Mouse (Mus musculus) heart, postnatal 0 days (tissue): ENCODE data around the gene Rps2. TPM values are rescaled to one million over a fixed set of nuclear protein-coding genes. Genes with fewer than 3 reads are reported as not detected.

ENCODE experiments used
- ATAC-seq: fragments of 200-750 bp; cut with Nextera tagmentation; 2 replicates; pipeline ENCODE4 v1.8.0; 2017; ENCODE audit warnings: low read depth, moderate number of reproducible peaks, moderate library complexity; ENCODE audit not compliant: insufficient read depth
- DNase-seq: peaks from one replicate; pipeline ENCODE4 v3.0.0-alpha.2; 2016; ENCODE audit warnings: low spot score
- H3K27ac ChIP-seq: fragments of 300-500 bp; sonication (generic); 2 replicates; pipeline ENCODE4 v1.5.1; 2014; ENCODE audit warnings: low read depth, mild to moderate bottlenecking
- H3K27me3 ChIP-seq: fragments of 300-500 bp; sonication (generic); 2 replicates; pipeline ENCODE4 v1.6.1; 2014; ENCODE audit warnings: low read length, mixed read lengths; ENCODE audit not compliant: control insufficient read depth, insufficient read depth
- H3K36me3 ChIP-seq: fragments of 300-500 bp; sonication (generic); replicated peaks from 2 replicates; pipeline ENCODE4 v1.6.1; 2014; ENCODE audit warnings: low read length, mixed read lengths; ENCODE audit not compliant: control insufficient read depth, insufficient read depth
- H3K4me1 ChIP-seq: fragments of 300-500 bp; sonication (generic); 2 replicates; pipeline ENCODE4 v1.6.1; 2014; ENCODE audit warnings: antibody characterized with exemption; ENCODE audit not compliant: control insufficient read depth, insufficient read depth
- H3K4me2 ChIP-seq: fragments of 300-500 bp; sonication (generic); 2 replicates; pipeline ENCODE4 v1.6.1; 2014; ENCODE audit warnings: low read depth, mild to moderate bottlenecking, low read length, moderate library complexity
- H3K4me3 ChIP-seq: fragments of 300-500 bp; sonication (generic); 2 replicates; pipeline ENCODE4 v1.5.1; 2014; ENCODE audit warnings: low read depth, low read length
- H3K9ac ChIP-seq: fragments of 300-500 bp; sonication (generic); replicated peaks from 2 replicates; pipeline ENCODE4 v1.6.1; 2014; ENCODE audit warnings: low read depth, low read length, mixed read lengths
- H3K9me3 ChIP-seq: fragments of 300-500 bp; sonication (generic); replicated peaks from 2 replicates; pipeline ENCODE4 v1.6.1; 2016; ENCODE audit warnings: low read length; ENCODE audit not compliant: control insufficient read depth
- CTCF ChIP-seq: IDR thresholded peaks from 2 replicates; pipeline ENCODE4 v1.5.1; 2016; ENCODE audit warnings: antibody characterized with exemption, control low read depth, low read depth
- EP300 ChIP-seq: IDR thresholded peaks from 2 replicates; pipeline ENCODE4 v1.6.1; 2016; ENCODE audit warnings: antibody characterized with exemption, low read depth
- WGBS: fragments of 180-500 bp; shearing (Covaris S2); extraction: QIAGEN DNeasy Blood & Tissue Kit; methylation state at CpG from one replicate; pipeline ENCODE4 v1.1.7; 2014; 5-methylcytosine and 5-hydroxymethylcytosine counted together
- polyA plus RNA-seq: library from polyadenylated mRNA; unstranded; fragments of >200 nt; fragmentation: Nextera tagmentation; extraction: Ambion mirVana; gene quantifications from 2 replicates; pipeline ENCODE4 v1.2.1, GENCODE M21; 2015
- total RNA-seq: library from RNA; depleted of rRNA; stranded (reverse); fragments of >200 nt; gene quantifications from 2 replicates; pipeline ENCODE4 v1.2.3, GENCODE M21; 2014; ENCODE audit warnings: low replicate concordance

Rps2 gene
- total and polyA plus RNA-seq, 2 experiments from 2014 or later = 722 to 2,967 TPM

DNA sequence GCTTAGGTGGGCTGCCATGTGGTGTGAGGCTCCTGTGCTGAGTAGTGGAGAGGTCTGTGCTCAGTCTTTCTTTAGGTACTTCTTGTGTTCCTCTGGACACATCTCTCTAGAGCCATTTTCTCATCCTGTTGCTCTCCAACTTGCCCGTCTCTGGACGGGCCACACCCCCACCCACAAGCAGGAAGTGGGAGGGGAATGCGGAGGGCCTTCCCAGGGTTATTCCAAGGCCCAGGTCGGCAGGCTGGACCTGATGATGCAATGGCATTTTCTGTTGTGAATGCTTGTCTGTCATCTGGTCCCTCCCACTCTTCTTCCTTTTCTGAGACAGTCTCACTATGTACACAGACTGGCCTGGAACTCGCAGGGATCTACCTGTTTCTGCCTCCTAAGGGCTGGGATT is 45.8 kb upstream of the Rps2 start:
- peak; percentile 40 for DNase-seq
- WGBS = 31% methylated on average over 5 of the region's 5 CpGs
- Histone ChIP-seq H3K4me1 (peaks cover 32% of the 10 kb centered on the region), H3K9ac (no peak overlapping the region), H3K4me2 (peak overlapping the region; percentile 32), H3K27ac (peak overlapping the region; percentile 33; the same call in 1 of the 2 replicates), H3K36me3 (peaks cover 8% of the 10 kb centered on the region), H3K9me3 (no peaks in the 10 kb centered on the region), H3K27me3 (no peaks in the 10 kb centered on the region), H3K4me3 (no peak overlapping the region)
- no peak for TF ChIP-seq CTCF
- no peak for TF ChIP-seq EP300
- ATAC-seq = no peak

DNA sequence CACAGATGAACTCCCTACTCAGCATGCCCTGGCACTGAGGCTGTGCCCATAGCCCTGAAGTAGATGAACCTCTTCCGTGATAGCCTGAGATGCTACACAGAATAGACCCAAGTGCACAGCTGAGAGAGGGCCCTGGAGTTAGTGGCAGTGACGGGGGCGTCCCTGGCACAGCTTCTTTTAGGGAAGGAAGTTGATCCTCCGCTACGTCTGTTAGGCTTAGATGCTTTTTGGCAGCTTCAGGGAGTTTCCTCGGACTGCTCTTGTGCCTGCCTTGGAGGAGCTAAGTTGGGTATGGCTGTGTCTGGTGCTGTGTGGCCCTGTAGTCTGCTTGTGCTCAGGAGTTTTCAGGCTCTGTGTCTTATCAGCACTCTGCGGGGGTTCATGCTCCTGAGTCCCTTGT is 43.6 kb upstream of the Rps2 start:
- ATAC-seq = no peak
- no peaks in the 10 kb centered on the region for H3K27me3 ChIP-seq
- peaks cover 29% of the 10 kb centered on the region for H3K4me1 ChIP-seq
- no peak for TF ChIP-seq EP300
- TF ChIP-seq CTCF = no peak
- peaks cover 29% of the 10 kb centered on the region for H3K36me3 ChIP-seq
- H3K4me3 ChIP-seq = no peak overlapping the region
- DNase-seq = no peak
- WGBS = 47% methylated on average over 7 of the region's 7 CpGs
- no peak overlapping the region for H3K4me2 ChIP-seq
- H3K9ac ChIP-seq = no peak overlapping the region
- H3K27ac ChIP-seq = no peak overlapping the region
- no peaks in the 10 kb centered on the region for H3K9me3 ChIP-seq

DNA sequence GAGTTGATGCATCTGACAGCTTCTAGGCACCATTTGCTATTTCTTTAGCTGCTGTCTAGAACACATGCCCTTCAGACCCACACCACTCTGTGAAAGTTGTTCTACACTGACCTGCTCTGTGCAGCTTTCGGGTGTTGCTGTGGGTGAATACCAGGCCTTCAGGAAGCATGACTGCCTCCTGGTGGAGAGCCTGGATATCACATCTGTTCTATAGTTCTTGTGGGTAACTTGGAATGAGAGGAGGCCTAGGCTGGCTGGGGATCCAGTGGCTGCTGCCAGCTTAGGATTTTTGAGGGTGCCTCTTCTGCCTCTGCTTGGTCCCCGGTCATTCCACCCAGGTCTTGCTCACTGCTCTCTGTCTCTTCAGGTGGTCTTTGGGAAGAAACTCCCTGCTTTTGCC is 41.7 kb upstream of the Rps2 start:
- 53% methylated on average over 2 of the region's 2 CpGs for WGBS

DNA sequence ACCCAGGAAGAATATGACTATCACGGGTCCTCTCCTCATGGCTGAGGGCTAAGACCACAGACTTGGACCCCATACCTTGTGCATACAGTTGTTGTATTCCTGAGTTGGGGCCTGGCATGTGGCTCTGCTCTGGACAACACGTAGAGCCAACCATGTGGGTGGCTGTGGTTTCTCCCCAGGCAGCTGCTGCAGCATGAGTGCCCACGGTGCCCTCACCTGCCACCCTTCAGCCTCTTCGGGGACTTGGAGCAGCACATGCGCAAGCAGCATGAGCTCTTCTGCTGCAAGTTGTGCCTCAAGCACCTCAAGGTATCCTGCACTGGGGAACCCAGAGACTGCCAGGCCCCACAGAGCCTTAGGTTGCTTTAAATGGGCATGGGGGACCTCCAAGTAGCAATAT is 41.0 kb upstream of the Rps2 start:
- H3K4me1 ChIP-seq = peaks cover 11% of the 10 kb centered on the region; the same call in 1 of the 2 replicates
- 91% methylated on average over 5 of the region's 5 CpGs for WGBS
- ATAC-seq (no peak), DNase-seq (no peak)
- H3K27ac ChIP-seq = no peak overlapping the region
- H3K4me2 ChIP-seq = no peak overlapping the region
- no peak overlapping the region for H3K9ac ChIP-seq
- TF ChIP-seq CTCF = no peak
- no peak for TF ChIP-seq EP300
- H3K36me3 ChIP-seq = peaks cover 53% of the 10 kb centered on the region
- H3K4me3 ChIP-seq = no peak overlapping the region
- no peaks in the 10 kb centered on the region for H3K27me3 ChIP-seq
- no peaks in the 10 kb centered on the region for H3K9me3 ChIP-seq

More for the DNA sequence above, 41.7 kb upstream of the Rps2 start:
- H3K27me3 ChIP-seq = no peaks in the 10 kb centered on the region
- no peak overlapping the region for H3K27ac ChIP-seq
- H3K4me2 ChIP-seq = no peak overlapping the region
- peaks cover 17% of the 10 kb centered on the region for H3K4me1 ChIP-seq
- H3K9me3 ChIP-seq = no peaks in the 10 kb centered on the region
- no peak overlapping the region for H3K4me3 ChIP-seq
- ATAC-seq (peak; percentile 49; the same call in 1 of the 2 replicates), DNase-seq (peak; percentile 43)
- H3K9ac ChIP-seq = no peak overlapping the region
- peaks cover 48% of the 10 kb centered on the region for H3K36me3 ChIP-seq
- TF ChIP-seq EP300 (no peak), CTCF (peak; percentile 75)

DNA sequence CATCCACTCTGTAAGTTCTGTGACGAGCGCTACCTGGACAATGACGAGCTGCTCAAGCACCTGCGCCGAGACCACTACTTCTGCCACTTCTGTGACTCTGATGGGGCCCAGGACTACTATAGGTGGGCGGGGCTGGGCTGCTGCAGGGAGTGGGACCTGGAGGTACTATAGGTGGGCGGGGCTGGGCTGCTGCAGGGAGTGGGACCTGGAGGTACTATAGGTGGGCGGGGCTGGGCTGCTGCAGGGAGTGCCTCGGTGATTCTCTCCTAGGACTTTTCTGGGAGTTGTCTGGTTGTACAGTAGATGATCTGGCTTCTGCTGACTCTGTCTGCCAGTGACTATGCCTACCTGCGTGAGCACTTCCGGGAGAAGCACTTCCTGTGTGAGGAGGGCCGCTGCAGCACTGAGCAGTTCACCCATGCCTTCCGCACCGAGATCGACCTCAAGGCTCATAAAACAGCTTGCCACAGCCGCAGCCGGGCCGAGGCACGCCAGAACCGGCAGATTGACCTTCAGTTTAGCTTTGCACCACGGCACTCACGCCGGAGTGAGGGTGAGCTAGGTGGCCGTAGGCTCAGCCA is 40.3 kb upstream of the Rps2 start:
- H3K27ac ChIP-seq = no peak overlapping the region
- no peak overlapping the region for H3K9ac ChIP-seq
- peaks cover 3% of the 10 kb centered on the region; the same call in 1 of the 2 replicates for H3K4me1 ChIP-seq
- no peak overlapping the region for H3K4me2 ChIP-seq
- H3K9me3 ChIP-seq = no peaks in the 10 kb centered on the region
- no peak overlapping the region for H3K4me3 ChIP-seq
- TF ChIP-seq EP300 (no peak), CTCF (no peak)
- no peaks in the 10 kb centered on the region for H3K27me3 ChIP-seq
- no peak for ATAC-seq
- peaks cover 60% of the 10 kb centered on the region for H3K36me3 ChIP-seq
- no peak for DNase-seq
- 89% methylated on average over 24 of the region's 24 CpGs for WGBS

DNA sequence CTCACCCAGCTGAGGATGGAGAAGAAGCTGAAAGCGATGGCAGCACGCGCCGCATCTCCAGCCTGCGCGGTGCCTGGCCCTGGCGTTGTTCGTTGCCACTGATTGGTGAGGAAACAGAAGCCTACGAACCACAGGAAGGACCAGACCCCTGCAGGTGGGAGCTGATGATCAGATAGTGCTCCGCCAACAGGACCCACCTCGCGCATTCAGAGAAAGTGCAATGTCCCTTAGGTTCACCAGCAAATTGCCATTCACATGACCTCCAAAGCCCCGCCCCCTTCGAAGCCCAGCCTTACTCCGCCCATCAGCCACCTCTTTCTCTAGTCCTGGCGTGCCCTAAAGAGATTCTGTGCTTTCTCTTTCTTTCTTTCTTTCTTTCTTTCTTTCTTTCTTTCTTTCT is 31.4 kb upstream of the Rps2 start:
- H3K9ac ChIP-seq = no peak overlapping the region
- WGBS = 36% methylated on average over 16 of the region's 16 CpGs
- H3K4me2 ChIP-seq = peak overlapping the region; percentile 39; the same call in 1 of the 2 replicates
- peaks cover 13% of the 10 kb centered on the region; the same call in 1 of the 2 replicates for H3K4me1 ChIP-seq
- DNase-seq = no peak
- H3K27ac ChIP-seq = no peak overlapping the region
- H3K36me3 ChIP-seq = peaks cover 9% of the 10 kb centered on the region; the same call in 1 of the 2 replicates
- no peak overlapping the region for H3K4me3 ChIP-seq
- no peak for TF ChIP-seq CTCF
- TF ChIP-seq EP300 = no peak
- no peaks in the 10 kb centered on the region for H3K9me3 ChIP-seq
- ATAC-seq = 0 out of 2 replicates have a peak, but pooled peaks have one; percentile 37
- H3K27me3 ChIP-seq = peaks cover 44% of the 10 kb centered on the region
